Mouse (Mus musculus): ENCODE results near the gene Iqcf3. TPM values are rescaled to one million over a fixed set of nuclear protein-coding genes. Genes with fewer than 3 reads are reported as not detected.
A peak's percentile ranks its signal among the peaks of the same experiment; 100 is the strongest.

Iqcf3 gene
- polyA plus RNA-seq, 1 experiment from 2014 or later, result not detected

DNA sequence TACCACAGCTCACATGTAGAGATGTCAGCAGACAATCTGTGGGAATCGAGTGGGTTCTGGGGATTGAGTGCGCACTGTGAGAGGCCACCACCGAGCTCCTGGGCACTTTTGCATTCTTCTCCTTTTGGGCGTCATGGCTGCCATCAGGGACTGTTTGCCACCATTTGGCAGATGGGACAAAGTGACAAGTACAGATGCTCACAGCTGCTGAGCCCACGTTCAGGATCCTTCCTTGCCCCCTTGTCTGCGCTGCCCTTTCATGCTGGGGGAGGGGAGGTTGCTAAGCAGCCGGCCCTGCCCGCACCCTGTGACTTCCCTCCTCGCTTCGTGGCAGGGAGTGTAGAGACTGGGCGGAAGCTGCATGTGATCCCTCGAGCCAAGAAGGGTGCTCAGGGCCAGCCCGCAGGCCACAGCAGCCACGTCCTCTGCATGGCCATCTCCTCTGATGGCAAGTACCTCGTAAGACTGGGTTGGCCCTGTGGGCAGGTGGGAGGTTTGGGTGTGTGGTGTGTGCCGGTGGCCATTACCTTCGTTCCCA lies 78.8 kb downstream of the Iqcf3 start:
- Histone ChIP-seq H3K27me3 (ENCODE audit: control insufficient read depth, insufficient read depth, low read length) (no peaks in the 10 kb centered on the region), H3K9ac (replicated peaks; ENCODE audit: low read length) (no peak overlapping the region), H3K4me1 (ENCODE audit: control insufficient read depth, insufficient read depth, low read length) (no peaks in the 10 kb centered on the region), H3K4me3 (ENCODE audit: low read depth, low read length) (no peak overlapping the region), H3K36me3 (replicated peaks; ENCODE audit: control insufficient read depth, insufficient read depth, low read depth, low read length) (peaks cover 6% of the 10 kb centered on the region), H3K27ac (replicated peaks; ENCODE audit: low read depth, low read length) (no peak overlapping the region), H3K9me3 (replicated peaks; ENCODE audit: control insufficient read depth, low read length) (no peaks in the 10 kb centered on the region), H3K4me2 (ENCODE audit: low read depth, low read length) (no peak overlapping the region)
- DNase-seq (ENCODE audit: low spot score) (no peak), ATAC-seq (replicated peaks; ENCODE audit: insufficient number of reproducible peaks, low FRiP score, low TSS enrichment, low read depth) (no peak)
- WGBS, result 89% methylated on average over 17 of the region's 17 CpGs

DNA sequence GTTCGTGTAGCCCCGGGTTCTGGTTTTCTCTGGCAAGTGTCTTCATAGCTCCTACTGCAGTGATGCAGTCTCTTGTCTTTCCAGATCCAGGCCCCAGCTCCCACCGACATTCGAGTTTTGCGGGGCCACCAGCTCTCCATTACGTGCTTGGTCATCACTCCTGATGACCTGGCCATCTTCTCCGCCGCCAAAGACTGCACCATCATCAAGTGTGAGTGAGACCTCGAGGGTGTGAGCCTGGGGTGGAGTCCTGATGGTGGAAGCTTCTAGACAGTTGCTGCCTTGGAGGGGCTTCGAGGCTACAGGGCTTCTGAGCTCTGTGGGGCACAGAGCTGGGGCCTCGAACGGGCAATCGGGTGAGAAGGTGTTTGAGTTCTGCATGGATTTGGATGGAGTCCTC lies 79.8 kb downstream of the Iqcf3 start:
- no peaks in the 10 kb centered on the region for H3K27me3 ChIP-seq (ENCODE audit: control insufficient read depth, insufficient read depth, low read length)
- 93% methylated on average over 13 of the region's 13 CpGs for WGBS
- no peaks in the 10 kb centered on the region for H3K9me3 ChIP-seq (replicated peaks; ENCODE audit: control insufficient read depth, low read length)
- no peak overlapping the region for H3K4me3 ChIP-seq (ENCODE audit: low read depth, low read length)
- no peak overlapping the region for H3K27ac ChIP-seq (replicated peaks; ENCODE audit: low read depth, low read length)
- DNase-seq (ENCODE audit: low spot score) (no peak), ATAC-seq (replicated peaks; ENCODE audit: insufficient number of reproducible peaks, low FRiP score, low TSS enrichment, low read depth) (no peak)
- H3K4me2 ChIP-seq (ENCODE audit: low read depth, low read length), result no peak overlapping the region
- no peak overlapping the region for H3K9ac ChIP-seq (replicated peaks; ENCODE audit: low read length)
- no peaks in the 10 kb centered on the region for H3K4me1 ChIP-seq (ENCODE audit: control insufficient read depth, insufficient read depth, low read length)
- peaks cover 6% of the 10 kb centered on the region for H3K36me3 ChIP-seq (replicated peaks; ENCODE audit: control insufficient read depth, insufficient read depth, low read depth, low read length)

DNA sequence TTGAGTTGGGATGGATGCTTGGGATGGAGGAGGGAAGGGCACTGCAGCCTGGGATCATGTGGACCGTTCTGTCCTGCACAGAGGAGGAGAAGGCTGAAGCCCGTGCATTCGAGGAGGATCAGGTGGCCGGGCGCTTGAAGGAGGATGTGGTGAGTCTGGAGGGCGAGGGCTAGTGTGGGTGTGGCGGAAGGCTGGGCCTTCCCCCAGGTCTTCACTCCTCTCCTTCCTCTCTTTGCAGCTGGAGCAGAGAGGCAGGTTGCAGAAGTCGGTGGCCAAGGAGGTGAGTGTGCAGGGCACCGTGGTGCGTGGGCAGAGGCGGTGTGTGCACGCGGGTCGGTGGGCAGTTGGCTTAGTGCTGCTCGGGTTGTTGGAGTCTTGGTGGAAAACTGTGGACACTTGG lies 80.4 kb downstream of the Iqcf3 start:
- no peak for ATAC-seq (replicated peaks; ENCODE audit: insufficient number of reproducible peaks, low FRiP score, low TSS enrichment, low read depth)
- Histone ChIP-seq H3K27ac (replicated peaks; ENCODE audit: low read depth, low read length) (no peak overlapping the region), H3K4me2 (ENCODE audit: low read depth, low read length) (no peak overlapping the region), H3K9ac (replicated peaks; ENCODE audit: low read length) (no peak overlapping the region), H3K27me3 (ENCODE audit: control insufficient read depth, insufficient read depth, low read length) (no peaks in the 10 kb centered on the region), H3K9me3 (replicated peaks; ENCODE audit: control insufficient read depth, low read length) (no peaks in the 10 kb centered on the region), H3K4me3 (ENCODE audit: low read depth, low read length) (no peak overlapping the region), H3K4me1 (ENCODE audit: control insufficient read depth, insufficient read depth, low read length) (peaks cover 5% of the 10 kb centered on the region; the same call in 1 of the 2 replicates), H3K36me3 (replicated peaks; ENCODE audit: control insufficient read depth, insufficient read depth, low read depth, low read length) (peaks cover 6% of the 10 kb centered on the region)
- 98% methylated on average over 15 of the region's 15 CpGs for WGBS
- DNase-seq (ENCODE audit: low spot score), result no peak

DNA sequence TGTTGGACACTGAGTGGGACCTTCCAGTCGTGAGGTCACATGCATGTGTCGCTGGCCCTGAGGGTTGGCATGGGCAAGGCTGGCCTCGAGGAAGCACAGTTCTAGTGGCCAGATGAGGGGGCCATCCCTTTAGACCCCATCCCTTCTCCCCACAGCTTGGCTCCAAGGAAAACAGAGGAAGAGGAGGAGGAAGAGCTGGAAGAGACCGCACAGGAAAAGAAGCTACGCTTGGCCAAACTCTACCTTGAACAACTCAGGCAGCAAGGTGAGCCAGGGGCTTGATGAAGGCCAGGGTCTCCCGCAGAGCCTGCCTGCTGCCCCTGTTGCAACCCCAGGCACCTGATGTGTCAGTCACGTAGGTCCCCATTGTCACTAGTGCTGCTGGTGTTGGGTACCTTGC lies 80.9 kb downstream of the Iqcf3 start:
- no peak overlapping the region for H3K9ac ChIP-seq (replicated peaks; ENCODE audit: low read length)
- WGBS, result 96% methylated on average over 7 of the region's 7 CpGs
- DNase-seq (ENCODE audit: low spot score) (no peak), ATAC-seq (replicated peaks; ENCODE audit: insufficient number of reproducible peaks, low FRiP score, low TSS enrichment, low read depth) (no peak)
- no peak overlapping the region for H3K4me2 ChIP-seq (ENCODE audit: low read depth, low read length)
- no peaks in the 10 kb centered on the region for H3K9me3 ChIP-seq (replicated peaks; ENCODE audit: control insufficient read depth, low read length)
- H3K27ac ChIP-seq (replicated peaks; ENCODE audit: low read depth, low read length), result no peak overlapping the region
- H3K4me3 ChIP-seq (ENCODE audit: low read depth, low read length), result no peak overlapping the region
- peaks cover 6% of the 10 kb centered on the region for H3K36me3 ChIP-seq (replicated peaks; ENCODE audit: control insufficient read depth, insufficient read depth, low read depth, low read length)
- H3K4me1 ChIP-seq (ENCODE audit: control insufficient read depth, insufficient read depth, low read length), result peaks cover 5% of the 10 kb centered on the region
- H3K27me3 ChIP-seq (ENCODE audit: control insufficient read depth, insufficient read depth, low read length), result no peaks in the 10 kb centered on the region

DNA sequence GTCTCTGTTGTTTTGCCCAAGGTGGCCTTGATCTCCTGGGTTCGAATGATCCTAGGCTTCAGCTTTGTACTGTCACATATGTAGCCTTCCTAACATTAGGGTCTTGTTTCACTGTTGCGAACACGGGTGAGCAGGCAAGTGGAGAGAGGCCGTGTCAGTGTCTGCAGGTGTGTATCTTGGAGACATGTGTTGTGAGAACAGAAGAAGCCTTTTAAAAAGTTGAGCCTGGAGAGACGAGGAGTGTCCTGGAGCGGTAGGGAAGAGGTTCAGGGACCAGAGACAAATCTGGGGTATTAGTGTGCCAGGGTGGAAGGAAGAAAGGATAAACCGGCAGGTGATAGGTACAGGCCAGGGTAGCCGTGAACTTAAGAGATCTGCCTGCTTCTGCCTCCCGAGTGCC lies 83.3 kb downstream of the Iqcf3 start:
- DNase-seq (ENCODE audit: low spot score) (no peak), ATAC-seq (replicated peaks; ENCODE audit: insufficient number of reproducible peaks, low FRiP score, low TSS enrichment, low read depth) (no peak)
- Histone ChIP-seq H3K9me3 (replicated peaks; ENCODE audit: control insufficient read depth, low read length) (no peaks in the 10 kb centered on the region), H3K4me1 (ENCODE audit: control insufficient read depth, insufficient read depth, low read length) (peaks cover 10% of the 10 kb centered on the region), H3K27ac (replicated peaks; ENCODE audit: low read depth, low read length) (no peak overlapping the region), H3K4me2 (ENCODE audit: low read depth, low read length) (peak overlapping the region; percentile 83), H3K4me3 (ENCODE audit: low read depth, low read length) (peak overlapping the region; percentile 66), H3K27me3 (ENCODE audit: control insufficient read depth, insufficient read depth, low read length) (no peaks in the 10 kb centered on the region), H3K9ac (replicated peaks; ENCODE audit: low read length) (peak overlapping the region; percentile 70; the same call in 1 of the 2 replicates), H3K36me3 (replicated peaks; ENCODE audit: control insufficient read depth, insufficient read depth, low read depth, low read length) (no peaks in the 10 kb centered on the region; the same call in 1 of the 2 replicates)
- 84% methylated on average over 9 of the region's 9 CpGs for WGBS

DNA sequence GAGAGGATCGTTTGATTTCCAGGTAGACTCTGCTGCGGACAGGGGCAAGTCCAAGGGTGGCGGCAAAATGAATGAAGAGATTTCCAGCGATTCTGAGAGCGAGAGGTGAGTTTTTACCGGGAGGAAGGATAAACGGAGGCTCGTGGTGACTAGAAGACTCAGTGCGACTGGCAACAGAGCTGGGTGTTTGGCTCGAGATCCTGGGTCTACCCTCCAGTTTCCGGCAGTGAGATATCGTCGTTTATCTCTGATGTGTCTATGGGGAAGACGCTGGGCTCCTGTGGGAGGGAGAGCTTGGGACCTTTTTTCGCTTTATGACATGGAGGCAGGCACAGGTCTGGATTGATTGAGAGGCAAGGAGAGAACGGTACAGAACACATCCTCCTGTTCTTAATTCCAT lies 83.8 kb downstream of the Iqcf3 start:
- Histone ChIP-seq H3K36me3 (replicated peaks; ENCODE audit: control insufficient read depth, insufficient read depth, low read depth, low read length) (no peaks in the 10 kb centered on the region; the same call in 1 of the 2 replicates), H3K4me3 (ENCODE audit: low read depth, low read length) (peak overlapping the region; percentile 66), H3K9ac (replicated peaks; ENCODE audit: low read length) (peak overlapping the region; percentile 70), H3K4me2 (ENCODE audit: low read depth, low read length) (peak overlapping the region; percentile 83), H3K27ac (replicated peaks; ENCODE audit: low read depth, low read length) (no peak overlapping the region), H3K4me1 (ENCODE audit: control insufficient read depth, insufficient read depth, low read length) (peaks cover 10% of the 10 kb centered on the region), H3K9me3 (replicated peaks; ENCODE audit: control insufficient read depth, low read length) (no peaks in the 10 kb centered on the region), H3K27me3 (ENCODE audit: control insufficient read depth, insufficient read depth, low read length) (no peaks in the 10 kb centered on the region)
- DNase-seq (ENCODE audit: low spot score) (no peak), ATAC-seq (replicated peaks; ENCODE audit: insufficient number of reproducible peaks, low FRiP score, low TSS enrichment, low read depth) (no peak)
- 3% methylated on average over 16 of the region's 16 CpGs for WGBS

DNA sequence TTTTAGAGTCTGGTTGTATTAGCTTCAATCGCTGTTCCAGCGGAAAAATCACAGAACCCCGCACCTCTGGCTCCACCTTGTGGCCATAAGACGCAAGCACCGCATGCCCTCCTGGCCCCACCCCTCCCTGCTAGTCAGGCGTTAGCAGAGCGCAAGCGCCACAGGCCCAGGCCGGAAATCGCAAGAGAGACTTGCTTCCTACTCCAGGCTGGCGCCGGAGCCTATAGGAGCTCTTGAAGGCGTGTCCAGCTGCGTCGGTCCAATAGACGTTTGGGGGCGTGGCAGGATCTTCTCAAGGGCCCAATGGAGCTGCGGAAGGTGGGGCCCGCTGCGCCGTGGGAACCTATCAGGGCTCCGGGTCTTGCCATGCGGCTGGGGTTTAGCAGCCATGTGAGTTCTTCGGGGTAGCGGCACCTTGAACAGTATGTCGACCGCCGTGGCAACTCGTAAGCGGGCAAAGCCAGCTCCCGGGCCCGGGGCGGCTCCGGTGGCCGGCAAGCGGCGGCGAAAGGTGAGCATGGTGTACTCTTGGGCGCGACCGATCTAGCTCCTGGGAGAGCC lies 84.4 kb downstream of the Iqcf3 start, which contains the start of gene Parp3:
Gene Parp3 (minus strand): TSS at position 26 of the 561 bp plus-strand sequence.
- peak; percentile 98 for ATAC-seq (replicated peaks; ENCODE audit: insufficient number of reproducible peaks, low FRiP score, low TSS enrichment, low read depth)
- Histone ChIP-seq H3K27ac (replicated peaks; ENCODE audit: low read depth, low read length) (peak within 1 kb of the TSS; percentile 47), H3K4me2 (ENCODE audit: low read depth, low read length) (peak within 1 kb of the TSS; percentile 83), H3K4me1 (ENCODE audit: control insufficient read depth, insufficient read depth, low read length) (peaks cover 10% of the 10 kb centered on the region), H3K4me3 (ENCODE audit: low read depth, low read length) (peak within 1 kb of the TSS; percentile 66), H3K27me3 (ENCODE audit: control insufficient read depth, insufficient read depth, low read length) (no peaks in the 10 kb centered on the region), H3K9ac (replicated peaks; ENCODE audit: low read length) (peak within 1 kb of the TSS; percentile 70), H3K9me3 (replicated peaks; ENCODE audit: control insufficient read depth, low read length) (no peaks in the 10 kb centered on the region), H3K36me3 (replicated peaks; ENCODE audit: control insufficient read depth, insufficient read depth, low read depth, low read length) (no peaks in the 10 kb centered on the region; the same call in 1 of the 2 replicates)
- DNase-seq (ENCODE audit: low spot score), result peak; percentile 100
- WGBS, result under 1% methylated on average over 41 of the region's 41 CpGs

All from embryonic facial prominence, embryonic 11.5 days (tissue).